Mouse (Mus musculus): ENCODE results near the gene Tesk2.

GRCm38 (mm10) chr4:116729532-116729931, 8.8 kb downstream of the Tesk2 start:
- TF ChIP-seq CTCF (IDR thresholded peaks at IDR 0.05; ENCODE audit: low read depth) (no peak), EP300 (IDR thresholded peaks at IDR 0.05; ENCODE audit: low read depth) (no peak)

Measured in liver, embryonic 14.5 days (tissue).